Mouse (Mus musculus): Measurements from ENCODE around the gene Mlst8. TPM values are rescaled to one million over a fixed set of nuclear protein-coding genes. Genes with fewer than 3 reads are reported as not detected.
"Not testable (repeated sequence)": the region's sequence is repeated elsewhere in the genome, so short reads cannot be mapped to it uniquely, and the experiment has no call there.

The Mlst8 gene
- total and polyA plus RNA-seq, 3 experiments, result 8.5 to 28.1 (median 10.7) TPM

GRCm38 (mm10) chr17:24468636-24469246, 10.1 kb downstream of the Mlst8 start:
- Histone ChIP-seq H3K36me3 (ENCODE audit: control insufficient read depth, insufficient read depth, low read length) (peaks cover 1% of the 10 kb centered on the region; the same call in 1 of the 2 replicates), H3K9ac (ENCODE audit: low read depth, low read length) (no peak overlapping the region), H3K4me1 (ENCODE audit: control insufficient read depth, insufficient read depth, low read length) (peaks cover 11% of the 10 kb centered on the region), H3K27ac (no peak overlapping the region), H3K4me3 (no peak overlapping the region), H3K27me3 (ENCODE audit: control insufficient read depth, insufficient read depth, low read length) (no peaks in the 10 kb centered on the region), H3K79me2 (replicated peaks; ENCODE audit: control insufficient read depth, insufficient read depth, low read length) (peaks cover 2% of the 10 kb centered on the region)
- 92% methylated on average over 5 of the region's 5 CpGs for WGBS
- no peak for DNase-seq
- intact Hi-C loops (cut with DNase I), result no loop called here
- no peak for TF ChIP-seq CTCF (IDR thresholded peaks at IDR 0.05)
- no peak for TF ChIP-seq EP300 (IDR thresholded peaks at IDR 0.05; ENCODE audit: insufficient read depth, low read depth, low read length)
- TF ChIP-seq POLR2A (IDR thresholded peaks at IDR 0.05; ENCODE audit: insufficient read depth, low read depth, low read length), result no peak

GRCm38 (mm10) chr17:24463374-24464133, 15.3 kb downstream of the Mlst8 start:
- no peaks in the 10 kb centered on the region for H3K4me1 ChIP-seq (ENCODE audit: control insufficient read depth, insufficient read depth, low read length)
- 63% methylated on average over 6 of the region's 6 CpGs for WGBS
- DNase-seq, result no peak
- intact Hi-C loops (cut with DNase I), result no loop called here
- no peak overlapping the region for H3K4me3 ChIP-seq
- no peaks in the 10 kb centered on the region for H3K36me3 ChIP-seq (ENCODE audit: control insufficient read depth, insufficient read depth, low read length)
- H3K27ac ChIP-seq, result no peak overlapping the region
- no peaks in the 10 kb centered on the region for H3K79me2 ChIP-seq (replicated peaks; ENCODE audit: control insufficient read depth, insufficient read depth, low read length)
- H3K9ac ChIP-seq (ENCODE audit: low read depth, low read length), result no peak overlapping the region
- TF ChIP-seq CTCF (IDR thresholded peaks at IDR 0.05) (no peak), EP300 (IDR thresholded peaks at IDR 0.05; ENCODE audit: insufficient read depth, low read depth, low read length) (no peak), POLR2A (IDR thresholded peaks at IDR 0.05; ENCODE audit: insufficient read depth, low read depth, low read length) (no peak)
- no peaks in the 10 kb centered on the region for H3K27me3 ChIP-seq (ENCODE audit: control insufficient read depth, insufficient read depth, low read length)

DNA sequence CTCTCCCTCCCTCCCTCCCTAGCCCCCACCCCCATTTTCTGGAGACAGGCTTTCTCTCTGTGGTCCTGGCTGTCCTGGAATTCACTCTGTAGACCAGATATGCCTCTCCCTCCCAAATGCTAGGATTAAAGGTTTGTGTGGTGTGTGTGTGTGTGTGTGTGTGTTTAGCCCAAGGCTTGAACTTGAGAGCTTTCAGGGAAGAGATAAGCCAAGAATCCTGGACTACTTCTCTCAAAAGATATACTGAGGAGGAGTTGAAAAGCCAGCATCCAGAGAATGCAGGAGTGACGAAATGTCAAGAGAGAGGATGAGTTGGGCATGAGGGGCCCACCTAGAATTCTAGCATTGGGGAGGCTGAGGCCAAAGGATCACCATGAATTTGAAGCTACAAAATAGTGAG, 15.9 kb downstream of the Mlst8 start:
- 79% methylated on average over 1 of the region's 1 CpGs for WGBS

DNA sequence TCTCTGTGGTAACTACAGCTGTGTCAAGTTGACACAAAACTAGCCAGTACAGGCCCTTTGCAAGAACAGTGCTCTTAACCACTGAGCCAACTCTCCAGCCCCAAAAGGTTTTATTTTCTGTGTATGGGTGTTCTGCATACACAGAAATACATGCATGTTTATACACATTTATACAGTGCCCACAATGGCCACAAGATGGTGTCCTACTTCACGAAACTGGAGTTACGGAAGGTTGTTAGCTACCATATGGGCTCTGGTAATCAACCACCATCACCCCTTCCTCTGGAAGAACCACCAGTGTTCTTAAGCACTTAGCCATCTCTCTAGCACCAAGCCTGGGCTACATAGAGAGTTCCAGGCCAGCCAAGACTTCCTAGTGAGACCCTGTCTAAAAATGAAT, 17.3 kb downstream of the Mlst8 start:
- WGBS, result 80% methylated on average over 2 of the region's 2 CpGs
- no peaks in the 10 kb centered on the region for H3K4me1 ChIP-seq (ENCODE audit: control insufficient read depth, insufficient read depth, low read length)
- H3K27ac ChIP-seq, result no peak overlapping the region
- DNase-seq, result no peak
- no peaks in the 10 kb centered on the region for H3K36me3 ChIP-seq (ENCODE audit: control insufficient read depth, insufficient read depth, low read length)
- peak; percentile 60 for TF ChIP-seq CTCF (IDR thresholded peaks at IDR 0.05)
- no peak for TF ChIP-seq POLR2A (IDR thresholded peaks at IDR 0.05; ENCODE audit: insufficient read depth, low read depth, low read length)
- no peaks in the 10 kb centered on the region for H3K79me2 ChIP-seq (replicated peaks; ENCODE audit: control insufficient read depth, insufficient read depth, low read length)
- H3K9ac ChIP-seq (ENCODE audit: low read depth, low read length), result no peak overlapping the region
- no peaks in the 10 kb centered on the region for H3K27me3 ChIP-seq (ENCODE audit: control insufficient read depth, insufficient read depth, low read length)
- H3K4me3 ChIP-seq, result no peak overlapping the region
- intact Hi-C loops (cut with DNase I), result no loop called here

More for the DNA sequence above, 15.9 kb downstream of the Mlst8 start:
- DNase-seq, result no peak
- Histone ChIP-seq H3K27ac (no peak overlapping the region), H3K79me2 (replicated peaks; ENCODE audit: control insufficient read depth, insufficient read depth, low read length) (no peaks in the 10 kb centered on the region), H3K4me3 (no peak overlapping the region), H3K4me1 (ENCODE audit: control insufficient read depth, insufficient read depth, low read length) (no peaks in the 10 kb centered on the region), H3K27me3 (ENCODE audit: control insufficient read depth, insufficient read depth, low read length) (no peaks in the 10 kb centered on the region), H3K36me3 (ENCODE audit: control insufficient read depth, insufficient read depth, low read length) (no peaks in the 10 kb centered on the region), H3K9ac (ENCODE audit: low read depth, low read length) (no peak overlapping the region)
- intact Hi-C loops (cut with DNase I), result no loop called here
- TF ChIP-seq EP300 (IDR thresholded peaks at IDR 0.05; ENCODE audit: insufficient read depth, low read depth, low read length) (no peak), CTCF (IDR thresholded peaks at IDR 0.05) (no peak), POLR2A (IDR thresholded peaks at IDR 0.05; ENCODE audit: insufficient read depth, low read depth, low read length) (no peak)

GRCm38 (mm10) chr17:24455523-24456206, 23.2 kb downstream of the Mlst8 start:
- WGBS, result 50% methylated on average over 10 of the region's 10 CpGs
- H3K9ac ChIP-seq (ENCODE audit: low read depth, low read length); H3K79me2 ChIP-seq (replicated peaks; ENCODE audit: control insufficient read depth, insufficient read depth, low read length); H3K36me3 ChIP-seq (ENCODE audit: control insufficient read depth, insufficient read depth, low read length); H3K4me1 ChIP-seq (ENCODE audit: control insufficient read depth, insufficient read depth, low read length); DNase-seq; H3K27me3 ChIP-seq (ENCODE audit: control insufficient read depth, insufficient read depth, low read length); intact Hi-C loops (cut with DNase I): not testable (repeated sequence)
- Histone ChIP-seq H3K4me3 (peak overlapping the region; percentile 15; the same call in 1 of the 2 replicates), H3K27ac (peak overlapping the region; percentile 56)
